Mouse (Mus musculus) kidney, adult 11 months (tissue): ENCODE measurements around the gene Gm20388.

Source experiments
- DNase-seq: peaks from one replicate; pipeline ENCODE4 v3.0.0; 2022

The Gm20388 gene

GRCm38 (mm10) chr8:120525135-120525534 lies 614.5 kb downstream of the Gm20388 start:
- no peak for DNase-seq

DNA sequence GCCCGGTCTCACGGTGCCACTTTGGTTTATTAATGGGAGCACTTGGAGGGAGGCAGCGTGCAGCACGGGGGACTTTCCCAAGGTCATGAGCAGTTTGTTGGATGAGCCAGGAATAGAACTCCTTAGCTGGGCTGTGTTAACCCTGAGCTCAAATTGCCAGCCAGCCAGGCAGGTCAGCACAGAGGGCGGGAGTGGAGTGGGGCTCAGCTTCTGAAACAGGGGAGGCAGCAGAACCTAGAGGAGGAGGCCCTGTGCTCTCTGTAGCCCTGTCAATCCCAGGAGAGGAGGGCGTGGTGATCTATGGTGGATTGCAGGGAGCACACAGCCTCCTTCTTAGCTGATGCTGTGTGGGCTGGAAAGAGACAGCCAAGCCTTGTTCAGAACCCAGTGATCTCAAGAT lies 615.2 kb downstream of the Gm20388 start:
- no peak for DNase-seq

- DNase-seq = no peak
Observed at GRCm38 (mm10) chr8:120526577-120526976, 615.9 kb downstream of the Gm20388 start.

- no peak for DNase-seq
Observed at GRCm38 (mm10) chr8:120528332-120528731, 617.7 kb downstream of the Gm20388 start.

DNA sequence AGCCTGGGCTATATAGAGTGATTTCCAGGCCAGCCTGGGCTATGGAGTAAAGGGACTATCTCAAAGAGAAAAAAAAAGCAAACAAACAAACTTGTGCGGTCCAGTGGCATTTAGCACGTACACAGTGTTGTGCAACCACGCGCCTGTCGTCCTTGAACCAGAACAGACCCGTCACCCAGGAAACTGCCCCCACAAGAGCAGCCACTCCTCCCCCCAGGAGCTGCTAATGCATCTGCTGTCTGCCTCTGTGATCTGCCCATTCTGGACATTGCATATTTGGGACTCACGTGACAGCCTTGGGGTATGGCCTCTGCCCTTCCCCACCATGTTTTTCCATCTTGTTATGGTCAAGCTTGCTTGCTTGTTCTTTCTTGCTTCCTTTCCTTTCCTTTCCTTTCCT lies 618.6 kb downstream of the Gm20388 start:
- peak; percentile 76 for DNase-seq

GRCm38 (mm10) chr8:120530954-120531656 lies 620.5 kb downstream of the Gm20388 start:
- no peak for DNase-seq

- DNase-seq = no peak
Observed at GRCm38 (mm10) chr8:120531775-120532516, 621.3 kb downstream of the Gm20388 start.

GRCm38 (mm10) chr8:120532517-120533215 lies 622.0 kb downstream of the Gm20388 start:
- no peak for DNase-seq

- no peak for DNase-seq
Observed at GRCm38 (mm10) chr8:120533380-120533779, 622.7 kb downstream of the Gm20388 start.

DNA sequence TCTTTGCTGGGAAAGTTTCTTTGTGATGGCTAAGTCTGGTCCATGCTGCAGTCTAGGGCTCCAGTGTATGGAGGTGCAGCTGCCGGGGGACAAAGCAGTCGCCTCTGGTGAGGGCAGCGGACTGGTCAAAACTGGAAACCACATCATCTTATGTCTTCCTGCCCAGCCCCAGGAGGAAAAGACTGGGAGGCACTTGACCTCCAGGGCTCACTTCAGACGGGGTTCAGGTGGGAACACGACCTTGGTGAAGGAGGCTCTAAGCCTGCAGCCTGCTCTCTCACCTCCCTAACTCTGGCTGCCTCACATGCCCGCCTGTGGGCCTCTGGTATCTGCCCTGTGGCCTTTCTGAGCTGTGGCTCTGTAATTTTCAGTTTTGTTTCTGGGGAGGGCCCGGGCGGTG lies 623.4 kb downstream of the Gm20388 start:
- no peak for DNase-seq

GRCm38 (mm10) chr8:120534504-120535368 lies 624.1 kb downstream of the Gm20388 start:
- DNase-seq = peak; percentile 86

DNA sequence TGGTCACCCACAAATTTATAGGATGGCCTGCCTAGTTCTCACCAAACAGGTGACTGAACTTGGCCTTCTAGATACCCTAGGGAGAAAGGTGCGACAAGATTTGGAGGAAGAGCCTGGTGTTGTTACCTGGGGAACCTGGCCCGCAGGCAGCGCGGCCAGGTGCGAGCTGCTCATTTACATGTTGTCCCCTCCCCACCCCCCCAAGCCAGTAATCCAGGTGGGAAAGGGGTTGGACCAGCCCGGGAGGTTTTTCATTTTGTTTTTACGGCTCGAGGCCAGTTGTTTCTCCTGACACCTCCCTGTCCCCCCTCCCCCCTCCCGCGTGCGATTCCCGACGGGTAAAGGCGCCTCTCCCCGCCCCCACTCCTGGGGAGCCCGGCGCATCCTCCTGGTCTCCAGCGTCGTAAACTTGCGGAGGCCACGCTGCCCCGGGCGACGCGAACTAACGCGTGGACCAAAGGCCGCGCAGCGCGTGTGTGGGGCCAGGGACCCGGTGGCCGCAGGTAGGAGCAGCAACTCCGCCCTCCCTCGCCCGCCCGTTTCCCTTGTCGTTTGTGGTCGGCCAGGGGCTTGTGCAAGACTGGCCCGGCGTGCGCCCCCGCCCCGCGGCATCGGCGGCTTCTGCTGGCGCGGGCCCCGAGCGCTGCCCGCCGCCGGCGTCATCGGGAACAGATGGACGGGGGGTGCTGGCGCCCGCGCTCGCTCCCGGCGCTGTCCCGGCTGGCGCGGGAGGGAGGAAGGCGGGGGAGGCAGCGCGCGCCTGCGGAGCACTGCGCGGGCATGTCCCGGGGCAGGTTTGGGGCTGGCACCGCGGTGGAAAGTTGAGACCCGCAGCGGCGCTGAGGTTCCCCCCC lies 625.0 kb downstream of the Gm20388 start:
- no peak for DNase-seq

- no peak for DNase-seq
Observed at GRCm38 (mm10) chr8:120536306-120537206, 625.9 kb downstream of the Gm20388 start.

- peak; percentile 91 for DNase-seq
Observed at GRCm38 (mm10) chr8:120537207-120537817, 626.7 kb downstream of the Gm20388 start.

- peak; percentile 76 for DNase-seq
Observed at GRCm38 (mm10) chr8:120537818-120538396, 627.3 kb downstream of the Gm20388 start.

DNA sequence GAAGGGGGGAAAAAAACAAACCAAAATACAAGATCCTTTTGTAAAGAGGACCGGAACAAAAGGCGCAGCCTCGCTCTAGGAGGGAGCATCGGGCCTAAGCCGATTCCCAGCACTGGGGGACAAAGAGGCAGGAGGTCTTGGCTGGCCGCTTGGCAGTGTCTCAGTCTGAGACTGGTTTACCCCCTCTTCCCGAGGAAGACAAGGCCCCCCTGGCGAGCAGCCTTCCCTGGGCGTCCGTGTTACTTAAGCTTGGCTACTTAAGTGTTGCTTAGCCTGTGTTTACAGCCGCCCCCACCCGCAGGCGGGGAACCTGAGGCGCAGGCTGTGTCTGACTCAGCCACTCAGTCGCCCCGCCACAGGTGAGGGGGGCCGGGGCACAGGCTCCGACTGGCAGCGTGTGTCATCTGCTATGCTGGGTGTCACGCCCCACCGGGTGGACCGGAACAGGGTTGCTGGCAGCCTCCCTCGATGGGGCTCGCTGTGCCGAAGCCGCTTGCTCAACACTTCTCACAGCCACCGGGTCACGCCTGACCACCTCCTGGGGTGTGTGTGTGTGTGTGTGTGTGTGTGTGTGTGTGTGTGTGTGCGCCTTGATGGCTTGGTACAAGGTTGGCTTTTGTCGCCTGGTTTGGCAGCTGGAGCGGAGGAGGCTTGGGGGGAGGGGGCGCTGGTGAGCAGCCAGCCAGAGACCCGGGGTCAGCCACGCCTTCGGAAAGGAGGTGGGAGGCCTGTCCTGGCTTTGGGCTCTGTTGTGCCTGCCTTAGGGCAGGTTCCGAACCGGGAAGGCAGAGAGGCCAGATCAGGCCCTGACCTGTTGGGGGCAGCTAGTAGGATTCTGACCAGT lies 628.0 kb downstream of the Gm20388 start:
- peak; percentile 96 for DNase-seq

GRCm38 (mm10) chr8:120539381-120539774 lies 628.7 kb downstream of the Gm20388 start:
- peak; percentile 59 for DNase-seq

GRCm38 (mm10) chr8:120539775-120540625 lies 629.4 kb downstream of the Gm20388 start:
- DNase-seq = peak; percentile 68
